Mouse (Mus musculus) embryonic facial prominence, embryonic 14.5 days (tissue): Measurements from ENCODE around the gene Ppp1r1b. TPM values are rescaled to one million over a fixed set of nuclear protein-coding genes. Genes with fewer than 3 reads are reported as not detected.

Source experiments
- ATAC-seq: fragments of 200-750 bp; cut with Nextera tagmentation; 2 replicates; pipeline ENCODE4 v1.8.0; 2017; ENCODE audit warnings: low read depth, moderate number of reproducible peaks, moderate TSS enrichment
- DNase-seq: peaks from one replicate; pipeline ENCODE4 v3.0.0-alpha.2; 2015; ENCODE audit warnings: low spot score
- H3K27ac ChIP-seq: fragments of 300-500 bp; sonication (generic); replicated peaks from 2 replicates; pipeline ENCODE4 v1.5.1; 2014; ENCODE audit warnings: low read depth, mild to moderate bottlenecking, low read length, moderate library complexity
- H3K27me3 ChIP-seq: fragments of 300-500 bp; sonication (generic); replicated peaks from 2 replicates; pipeline ENCODE4 v1.6.1; 2014; ENCODE audit warnings: low read length; ENCODE audit not compliant: control insufficient read depth, insufficient read depth
- H3K36me3 ChIP-seq: fragments of 300-500 bp; sonication (generic); 2 replicates; pipeline ENCODE4 v1.6.1; 2014; ENCODE audit warnings: low read length, mixed read lengths; ENCODE audit not compliant: control insufficient read depth, insufficient read depth
- H3K4me1 ChIP-seq: fragments of 300-500 bp; sonication (generic); 2 replicates; pipeline ENCODE4 v1.6.1; 2014; ENCODE audit warnings: antibody characterized with exemption, low read length; ENCODE audit not compliant: control insufficient read depth, insufficient read depth
- H3K4me2 ChIP-seq: fragments of 300-500 bp; sonication (generic); 2 replicates; pipeline ENCODE4 v1.6.1; 2014; ENCODE audit warnings: low read depth, mild to moderate bottlenecking, low read length, moderate library complexity, mixed read lengths
- H3K4me3 ChIP-seq: fragments of 300-500 bp; sonication (generic); 2 replicates; pipeline ENCODE4 v1.5.1; 2014; ENCODE audit warnings: low read depth, mild to moderate bottlenecking, low read length
- H3K9ac ChIP-seq: fragments of 300-500 bp; sonication (generic); 2 replicates; pipeline ENCODE4 v1.6.1; 2014; ENCODE audit warnings: low read depth, mild to moderate bottlenecking, low read length, moderate library complexity, mixed read lengths
- H3K9me3 ChIP-seq: fragments of 300-500 bp; sonication (generic); 2 replicates; pipeline ENCODE4 v1.6.1; 2016; ENCODE audit warnings: low read length; ENCODE audit not compliant: control insufficient read depth
- WGBS: fragments of 180-500 bp; shearing (Covaris S2); extraction: QIAGEN DNeasy Blood & Tissue Kit; methylation state at CpG from one replicate; pipeline ENCODE4 v1.1.7; 2014; 5-methylcytosine and 5-hydroxymethylcytosine counted together
- polyA plus RNA-seq: library from polyadenylated mRNA; unstranded; fragments of >200 nt; fragmentation: Nextera tagmentation; extraction: Ambion mirVana; gene quantifications from 2 replicates; pipeline ENCODE4 v1.2.1, GENCODE M21; 2014

Gene Ppp1r1b
- polyA plus RNA-seq, 1 experiment from 2014 or later: 4.1 TPM

DNA sequence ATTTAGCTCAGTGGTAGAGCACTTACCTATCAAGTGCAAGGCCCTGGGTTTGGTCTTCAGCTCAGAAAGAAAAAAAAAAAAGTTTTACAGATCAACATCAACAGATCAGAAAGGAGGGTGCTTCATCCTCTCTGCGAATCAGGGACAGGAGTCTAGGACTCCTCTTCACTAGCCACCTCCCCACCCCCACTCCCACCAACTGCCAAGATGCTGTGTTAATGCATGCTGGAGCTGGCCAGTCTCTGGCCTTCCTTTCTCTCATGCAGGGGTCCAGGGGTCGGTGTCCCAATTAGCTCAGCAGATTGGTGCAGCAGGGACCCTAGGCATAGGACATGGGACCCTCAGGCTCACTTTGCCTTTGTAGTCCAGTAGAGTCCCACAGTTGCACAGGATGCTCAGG is 22.4 kb downstream of the Ppp1r1b start:
- Histone ChIP-seq H3K4me1 (0 out of 2 replicates have a peak, but pooled peaks cover 3% of the 10 kb centered on the region), H3K36me3 (peaks cover 18% of the 10 kb centered on the region), H3K4me3 (no peak overlapping the region), H3K27me3 (no peaks in the 10 kb centered on the region), H3K4me2 (no peak overlapping the region), H3K9me3 (no peaks in the 10 kb centered on the region), H3K27ac (no peak overlapping the region), H3K9ac (no peak overlapping the region)
- ATAC-seq: no peak
- DNase-seq: no peak
- WGBS: 58% methylated on average over 2 of the region's 2 CpGs

- Histone ChIP-seq H3K27me3 (no peaks in the 10 kb centered on the region), H3K27ac (no peak overlapping the region), H3K4me1 (0 out of 2 replicates have a peak, but pooled peaks cover 3% of the 10 kb centered on the region), H3K9ac (0 out of 2 replicates have a peak overlapping the region, but pooled peaks have one; percentile 14), H3K9me3 (no peaks in the 10 kb centered on the region), H3K4me3 (no peak overlapping the region), H3K36me3 (peaks cover 29% of the 10 kb centered on the region), H3K4me2 (no peak overlapping the region)
- DNase-seq: no peak
- no peak for ATAC-seq
- 55% methylated on average over 4 of the region's 10 CpGs for WGBS
Measured at GRCm38 (mm10) chr11:98371556-98372240, 23.5 kb downstream of the Ppp1r1b start.

GRCm38 (mm10) chr11:98372406-98372805 is 24.2 kb downstream of the Ppp1r1b start:
- ATAC-seq (no peak), DNase-seq (peak; percentile 73)
- Histone ChIP-seq H3K4me1 (0 out of 2 replicates have a peak, but pooled peaks cover 3% of the 10 kb centered on the region), H3K36me3 (peaks cover 36% of the 10 kb centered on the region), H3K27me3 (no peaks in the 10 kb centered on the region), H3K9me3 (no peaks in the 10 kb centered on the region), H3K27ac (no peak overlapping the region), H3K4me2 (no peak overlapping the region), H3K4me3 (no peak overlapping the region), H3K9ac (no peak overlapping the region)
- WGBS: 0% methylated on average over 2 of the region's 2 CpGs

- no peak for DNase-seq
- Histone ChIP-seq H3K36me3 (peaks cover 44% of the 10 kb centered on the region), H3K4me3 (no peak overlapping the region), H3K27ac (no peak overlapping the region), H3K9ac (no peak overlapping the region), H3K9me3 (no peaks in the 10 kb centered on the region), H3K4me1 (0 out of 2 replicates have a peak, but pooled peaks cover 3% of the 10 kb centered on the region), H3K4me2 (no peak overlapping the region), H3K27me3 (no peaks in the 10 kb centered on the region)
- no peak for ATAC-seq
- 89% methylated on average over 6 of the region's 6 CpGs for WGBS
Measured at GRCm38 (mm10) chr11:98373244-98373643, 25.0 kb downstream of the Ppp1r1b start.

- Histone ChIP-seq H3K9me3 (no peaks in the 10 kb centered on the region), H3K27me3 (no peaks in the 10 kb centered on the region), H3K9ac (no peak overlapping the region), H3K36me3 (peaks cover 55% of the 10 kb centered on the region), H3K4me1 (0 out of 2 replicates have a peak, but pooled peaks cover 3% of the 10 kb centered on the region), H3K4me2 (no peak overlapping the region), H3K4me3 (no peak overlapping the region), H3K27ac (no peak overlapping the region)
- DNase-seq (no peak), ATAC-seq (no peak)
- 87% methylated on average over 8 of the region's 8 CpGs for WGBS
Measured at GRCm38 (mm10) chr11:98374266-98374665, 26.1 kb downstream of the Ppp1r1b start.

DNA sequence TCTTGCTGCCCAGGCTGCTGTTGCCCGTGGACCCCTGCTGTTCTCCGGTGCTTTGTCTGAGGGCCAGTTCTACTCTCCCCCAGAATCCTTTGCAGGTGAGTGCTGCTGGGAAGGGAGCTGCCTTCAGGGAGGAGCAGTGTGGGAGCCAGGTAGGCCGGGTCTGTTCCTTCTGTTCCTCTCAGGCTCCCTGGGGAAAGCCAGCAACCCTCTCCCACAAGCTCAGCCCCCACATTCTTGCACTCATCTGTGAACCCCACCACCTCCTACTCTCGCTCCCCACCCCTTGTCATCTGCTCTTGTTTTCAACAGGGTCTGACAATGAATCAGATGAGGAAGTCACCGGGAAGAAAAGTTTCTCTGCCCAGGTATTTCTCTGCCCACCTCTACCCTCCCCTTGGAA is 28.6 kb downstream of the Ppp1r1b start:
- H3K36me3 ChIP-seq: peaks cover 73% of the 10 kb centered on the region
- ATAC-seq (no peak), DNase-seq (no peak)
- H3K27ac ChIP-seq: no peak overlapping the region
- no peaks in the 10 kb centered on the region for H3K9me3 ChIP-seq
- no peaks in the 10 kb centered on the region for H3K4me1 ChIP-seq
- 75% methylated on average over 5 of the region's 5 CpGs for WGBS
- H3K27me3 ChIP-seq: no peaks in the 10 kb centered on the region
- no peak overlapping the region for H3K4me3 ChIP-seq
- H3K4me2 ChIP-seq: no peak overlapping the region
- no peak overlapping the region for H3K9ac ChIP-seq

DNA sequence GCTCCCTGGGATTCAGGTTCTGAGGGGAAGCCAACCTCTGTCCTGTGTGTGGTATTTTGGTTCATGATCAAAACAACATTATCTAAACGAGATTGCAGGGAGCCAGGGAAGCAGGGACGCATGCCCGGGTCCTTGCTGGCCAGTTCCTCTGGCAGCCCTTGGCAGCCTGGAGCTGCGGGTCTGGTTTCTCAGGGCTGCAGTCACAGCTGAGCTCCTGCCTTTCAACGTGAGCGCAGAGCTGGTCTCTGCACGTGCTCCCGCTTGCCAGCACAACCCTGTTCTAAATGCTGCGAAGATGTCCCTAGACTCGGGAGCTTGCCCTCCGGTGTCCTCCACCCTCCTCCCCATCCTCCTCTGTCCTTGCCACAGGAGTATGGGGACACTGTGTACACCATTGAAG is 29.6 kb downstream of the Ppp1r1b start:
- 81% methylated on average over 11 of the region's 11 CpGs for WGBS
- no peak for ATAC-seq
- H3K27ac ChIP-seq: no peak overlapping the region
- H3K36me3 ChIP-seq: peaks cover 73% of the 10 kb centered on the region
- DNase-seq: no peak
- H3K27me3 ChIP-seq: no peaks in the 10 kb centered on the region
- no peak overlapping the region for H3K9ac ChIP-seq
- H3K4me3 ChIP-seq: no peak overlapping the region
- H3K9me3 ChIP-seq: no peaks in the 10 kb centered on the region
- H3K4me1 ChIP-seq: no peaks in the 10 kb centered on the region
- H3K4me2 ChIP-seq: no peak overlapping the region

GRCm38 (mm10) chr11:98379379-98379778 is 31.2 kb downstream of the Ppp1r1b start:
- Histone ChIP-seq H3K4me1 (no peaks in the 10 kb centered on the region), H3K9me3 (no peaks in the 10 kb centered on the region), H3K36me3 (peaks cover 67% of the 10 kb centered on the region), H3K27me3 (no peaks in the 10 kb centered on the region), H3K4me3 (no peak overlapping the region), H3K4me2 (no peak overlapping the region), H3K27ac (no peak overlapping the region), H3K9ac (no peak overlapping the region)
- 95% methylated on average over 7 of the region's 7 CpGs for WGBS
- DNase-seq (no peak), ATAC-seq (no peak)

GRCm38 (mm10) chr11:98380106-98380505 is 31.9 kb downstream of the Ppp1r1b start:
- Histone ChIP-seq H3K9me3 (no peaks in the 10 kb centered on the region), H3K4me3 (no peak overlapping the region), H3K4me2 (no peak overlapping the region), H3K9ac (no peak overlapping the region), H3K4me1 (no peaks in the 10 kb centered on the region), H3K27me3 (peaks cover 7% of the 10 kb centered on the region; the same call in 1 of the 2 replicates), H3K27ac (no peak overlapping the region), H3K36me3 (peaks cover 59% of the 10 kb centered on the region)
- ATAC-seq (no peak), DNase-seq (no peak)
- 76% methylated on average over 6 of the region's 6 CpGs for WGBS
